12 mouse cellular contexts compared by ENCODE assay signal in the genomic region with DNA sequence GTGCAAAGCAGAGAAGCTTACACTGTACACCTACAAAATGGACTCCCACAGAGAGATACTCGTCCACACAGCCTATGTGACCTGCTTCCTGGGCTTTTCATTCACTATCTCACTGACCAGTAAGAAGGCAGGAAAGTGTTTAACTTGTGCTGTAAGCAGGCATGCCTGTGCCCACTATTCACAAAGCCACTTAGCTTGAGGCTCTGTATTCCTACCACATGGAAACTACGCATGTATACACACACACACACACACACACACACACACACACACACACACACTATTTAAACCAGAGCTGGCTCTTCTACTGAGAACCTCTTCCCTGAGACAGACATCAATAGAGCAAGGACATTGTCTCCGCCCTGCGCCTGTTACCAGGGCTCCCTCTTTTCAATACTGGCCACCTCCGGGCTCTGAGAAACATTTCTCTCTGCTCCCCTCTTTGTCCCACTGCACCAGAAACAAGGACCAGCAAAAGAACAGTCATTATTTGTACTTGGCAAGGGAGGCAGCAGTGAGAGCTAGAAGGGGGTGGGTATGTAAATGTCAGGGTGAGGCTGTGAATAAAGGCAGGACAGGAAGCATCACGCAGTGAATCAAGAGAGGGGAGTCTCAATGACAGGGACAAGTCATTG.
DNase-seq lines count a peak whose midpoint lies in the region; ATAC-seq and TF ChIP-seq lines count a peak whose summit lies in the region.
"Had no signal": no experiment of that assay in that cellular context is flagged by ENCODE, and none has a peak within 500 bp of the region (broad histone marks: within the 10 kb centered on the region; RNA-seq: fewer than 3 reads in every experiment).

No protein-coding gene starts in this region.

- 0 out of 2 replicates have a peak overlapping the region, but pooled peaks have one; percentile 15 for H3K4me2 ChIP-seq in forebrain, embryonic 11.5 days (ENCODE audit: low read depth, low read length, severe bottlenecking)
- H3K4me2 ChIP-seq in hindbrain, postnatal 0 days (ENCODE audit: low read depth, low read length), result no peak overlapping the region
- no peak overlapping the region for H3K4me2 ChIP-seq in midbrain, embryonic 16.5 days (ENCODE audit: low read length)
- no peak overlapping the region for H3K4me2 ChIP-seq in lung, postnatal 0 days (replicated peaks; ENCODE audit: low read depth, low read length)
- H3K4me2 ChIP-seq: limb, embryonic 12.5 days had no signal

- 0 out of 2 replicates have a peak, but pooled peaks cover 1% of the 10 kb centered on the region for H3K4me1 ChIP-seq in forebrain, embryonic 11.5 days (replicated peaks; ENCODE audit: control insufficient read depth, insufficient read depth, low read length)
- no peaks in the 10 kb centered on the region; the same call in 1 of the 2 replicates for H3K4me1 ChIP-seq in hindbrain, postnatal 0 days (ENCODE audit: insufficient read depth, low read length)
- H3K4me1 ChIP-seq in midbrain, embryonic 16.5 days (ENCODE audit: control insufficient read depth, insufficient read depth, low read length), result peaks cover 4% of the 10 kb centered on the region; the same call in 1 of the 2 replicates
- no peaks in the 10 kb centered on the region for H3K4me1 ChIP-seq in lung, postnatal 0 days (ENCODE audit: insufficient read depth, low read depth, low read length)
- H3K4me1 ChIP-seq: limb, embryonic 12.5 days had no signal

- peak; percentile 87 for ATAC-seq in forebrain, embryonic 11.5 days (replicated peaks; ENCODE audit: low FRiP score)
- ATAC-seq in hindbrain, postnatal 0 days, result peak; percentile 98
- peak; percentile 88 for ATAC-seq in midbrain, embryonic 16.5 days
- no peak for ATAC-seq in lung, postnatal 0 days
- ATAC-seq: intestine, embryonic 16.5 days had no signal

- H3K27ac ChIP-seq in forebrain, embryonic 11.5 days (ENCODE audit: low read depth, low read length), result no peak overlapping the region
- peak overlapping the region; percentile 72 for H3K27ac ChIP-seq in hindbrain, postnatal 0 days
- no peak overlapping the region for H3K27ac ChIP-seq in midbrain, embryonic 16.5 days (ENCODE audit: low read length)
- no peak overlapping the region for H3K27ac ChIP-seq in lung, postnatal 0 days (ENCODE audit: low read length)
- H3K27ac ChIP-seq: limb, embryonic 12.5 days had no signal

- no peak overlapping the region for H3K9ac ChIP-seq in forebrain, embryonic 11.5 days (ENCODE audit: low read length)
- no peak overlapping the region for H3K9ac ChIP-seq in hindbrain, postnatal 0 days (replicated peaks; ENCODE audit: low read length)
- no peak overlapping the region for H3K9ac ChIP-seq in midbrain, embryonic 16.5 days (ENCODE audit: low read depth, low read length)
- H3K9ac ChIP-seq in lung, postnatal 0 days (replicated peaks; ENCODE audit: low read depth), result no peak overlapping the region
- H3K9ac ChIP-seq: limb, embryonic 12.5 days had no signal

- no peak for TF ChIP-seq CTCF in hindbrain, postnatal 0 days (IDR thresholded peaks at IDR 0.05; ENCODE audit: low read depth)
- TF ChIP-seq CTCF in lung, postnatal 0 days (IDR thresholded peaks at IDR 0.05), result no peak

- peak; percentile 41 for DNase-seq in ZHBTc4 (ENCODE audit: low read depth, low spot score)
- peak; percentile 61 for DNase-seq in forebrain, embryonic 11.5 days (ENCODE audit: low spot score)
- peak; percentile 77 for DNase-seq in hindbrain, postnatal 0 days (ENCODE audit: low spot score)
- no peak for DNase-seq in kidney, adult 11 months
- DNase-seq in adrenal gland, postnatal 25 days, result no peak
- DNase-seq in lung, postnatal 0 days (ENCODE audit: low spot score), result no peak
- no peak for DNase-seq in gastrocnemius, postnatal 10 days
- DNase-seq: lung, postnatal 36 days; thymus, adult 2 months had no signal

- H3K27me3 ChIP-seq in forebrain, embryonic 11.5 days (ENCODE audit: control insufficient read depth, insufficient read depth, low read length), result peaks cover 11% of the 10 kb centered on the region
- H3K27me3 ChIP-seq in hindbrain, postnatal 0 days (ENCODE audit: insufficient read depth, low read length), result no peaks in the 10 kb centered on the region
- no peaks in the 10 kb centered on the region for H3K27me3 ChIP-seq in midbrain, embryonic 16.5 days (ENCODE audit: control insufficient read depth, insufficient read depth, low read depth, low read length)
- H3K27me3 ChIP-seq in lung, postnatal 0 days (replicated peaks; ENCODE audit: insufficient read depth, low read length), result no peaks in the 10 kb centered on the region

- no peaks in the 10 kb centered on the region for H3K9me3 ChIP-seq in forebrain, embryonic 11.5 days (ENCODE audit: control insufficient read depth, low read length)
- H3K9me3 ChIP-seq in hindbrain, postnatal 0 days (ENCODE audit: low read length), result no peaks in the 10 kb centered on the region
- H3K9me3 ChIP-seq in midbrain, embryonic 16.5 days (replicated peaks; ENCODE audit: control insufficient read depth, low read length, poor library complexity, severe bottlenecking), result no peaks in the 10 kb centered on the region
- no peaks in the 10 kb centered on the region for H3K9me3 ChIP-seq in lung, postnatal 0 days (ENCODE audit: low read length)
- H3K9me3 ChIP-seq: limb, embryonic 12.5 days had no signal

- 9% methylated on average over 6 of the region's 6 CpGs for WGBS in forebrain, embryonic 11.5 days
- 24% methylated on average over 6 of the region's 6 CpGs for WGBS in hindbrain, postnatal 0 days
- WGBS in midbrain, embryonic 16.5 days, result 14% methylated on average over 6 of the region's 6 CpGs
- WGBS in lung, postnatal 0 days, result 60% methylated on average over 6 of the region's 6 CpGs

- no peak overlapping the region for H3K4me3 ChIP-seq in forebrain, embryonic 11.5 days (ENCODE audit: low read depth, low read length)
- no peak overlapping the region for H3K4me3 ChIP-seq in hindbrain, postnatal 0 days (ENCODE audit: low read length)
- no peak overlapping the region for H3K4me3 ChIP-seq in midbrain, embryonic 16.5 days (ENCODE audit: low read depth, low read length)
- no peak overlapping the region for H3K4me3 ChIP-seq in lung, postnatal 0 days (ENCODE audit: low read depth, low read length)
- H3K4me3 ChIP-seq: limb, embryonic 12.5 days had no signal

- TF ChIP-seq EP300 in lung, postnatal 0 days (IDR thresholded peaks at IDR 0.05), result no peak

- H3K36me3 ChIP-seq in forebrain, embryonic 11.5 days (ENCODE audit: control insufficient read depth, insufficient read depth, low read length), result no peaks in the 10 kb centered on the region
- H3K36me3 ChIP-seq in hindbrain, postnatal 0 days (ENCODE audit: insufficient read depth, low read length), result no peaks in the 10 kb centered on the region
- H3K36me3 ChIP-seq in midbrain, embryonic 16.5 days (ENCODE audit: control insufficient read depth, insufficient read depth, low read length), result no peaks in the 10 kb centered on the region
- no peaks in the 10 kb centered on the region for H3K36me3 ChIP-seq in lung, postnatal 0 days (ENCODE audit: insufficient read depth, low read length)
- H3K36me3 ChIP-seq: limb, embryonic 12.5 days had no signal

Comparison
In these comparisons a context has a peak if more than half of its experiments do, and no peak if none do; other contexts are left out.
1. DNase-seq: peak in ZHBTc4 (single experiment), forebrain, embryonic 11.5 days (single experiment) and hindbrain, postnatal 0 days (single experiment); none in kidney, adult 11 months (single experiment), adrenal gland, postnatal 25 days (single experiment), lung, postnatal 0 days (single experiment) and gastrocnemius, postnatal 10 days (single experiment).